ENCODE assay signal across 27 mouse cellular contexts in the genomic region with DNA sequence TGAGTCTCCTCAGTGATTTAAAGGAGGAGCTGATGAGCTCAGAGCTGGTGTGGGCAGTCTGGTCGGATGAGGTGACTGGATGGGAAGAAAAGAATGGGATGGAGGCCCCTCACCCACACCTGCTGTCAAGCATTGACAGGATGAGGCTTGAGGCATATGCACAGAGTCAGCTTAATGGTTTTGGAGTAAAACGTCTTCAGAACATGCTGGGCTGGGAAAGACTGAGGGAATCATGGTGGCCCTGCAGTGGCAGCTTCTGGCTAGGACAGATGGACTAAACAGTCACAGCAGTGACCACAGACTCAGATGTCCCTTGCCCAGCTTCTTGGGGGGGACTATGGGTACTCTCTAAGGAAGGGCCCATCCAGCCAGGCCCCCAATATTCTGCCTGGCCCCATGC. TPM values are rescaled to one million over a fixed set of nuclear protein-coding genes. Genes with fewer than 3 reads are reported as not detected.
"Had no signal": no experiment of that assay in that cellular context is flagged by ENCODE, and none has a peak within 500 bp of the region (broad histone marks: within the 10 kb centered on the region; RNA-seq: fewer than 3 reads in every experiment).

No protein-coding gene starts in this region.

- H3K4me1 ChIP-seq: embryonic facial prominence, embryonic 12.5 days; embryonic facial prominence, embryonic 13.5 days; embryonic facial prominence, embryonic 15.5 days; forebrain, embryonic 12.5 days had no signal

- H3K9ac ChIP-seq: embryonic facial prominence, embryonic 12.5 days; embryonic facial prominence, embryonic 13.5 days; embryonic facial prominence, embryonic 15.5 days; forebrain, embryonic 12.5 days; forebrain, embryonic 13.5 days; forebrain, embryonic 15.5 days; forebrain, postnatal 0 days had no signal

- DNase-seq: cerebellum, adult 8-10 months; cerebellum, adult 9-10 months; cerebellum, adult 9-11 months; cerebellum, postnatal 25 days; cerebellum, postnatal 36 days; embryo, embryonic 11 days; forebrain, postnatal 0 days; gastrocnemius, adult 2 months; gastrocnemius, postnatal 10 days; gastrocnemius, postnatal 14 days; gastrocnemius, postnatal 25 days; gastrocnemius, postnatal 36 days; heart, adult 11 months; heart, adult 18-20 months; heart, adult 2 months had no signal

- H3K4me2 ChIP-seq: embryonic facial prominence, embryonic 12.5 days; embryonic facial prominence, embryonic 13.5 days; embryonic facial prominence, embryonic 15.5 days; forebrain, embryonic 12.5 days; forebrain, embryonic 13.5 days; forebrain, embryonic 15.5 days had no signal

- H3K4me3 ChIP-seq: embryonic facial prominence, embryonic 10.5 days; embryonic facial prominence, embryonic 12.5 days; embryonic facial prominence, embryonic 13.5 days; embryonic facial prominence, embryonic 15.5 days; erythroblast, embryonic 14.5 days; forebrain, embryonic 10.5 days; forebrain, embryonic 12.5 days; forebrain, embryonic 13.5 days; forebrain, embryonic 15.5 days; gastrocnemius, adult 2 months; heart, adult 2 months had no signal

- ATAC-seq: forebrain, embryonic 13.5 days; forebrain, embryonic 14.5 days; forebrain, embryonic 15.5 days; forebrain, embryonic 16.5 days; forebrain, postnatal 0 days had no signal

- H3K9me3 ChIP-seq: embryonic facial prominence, embryonic 10.5 days; embryonic facial prominence, embryonic 12.5 days; embryonic facial prominence, embryonic 13.5 days; embryonic facial prominence, embryonic 15.5 days; forebrain, embryonic 10.5 days; forebrain, embryonic 12.5 days; forebrain, embryonic 13.5 days; forebrain, embryonic 15.5 days had no signal

- H3K27me3 ChIP-seq: embryonic facial prominence, embryonic 12.5 days; forebrain, embryonic 15.5 days had no signal

- H3K36me3 ChIP-seq: embryonic facial prominence, embryonic 10.5 days; embryonic facial prominence, embryonic 12.5 days; embryonic facial prominence, embryonic 13.5 days; embryonic facial prominence, embryonic 15.5 days; forebrain, embryonic 10.5 days; forebrain, embryonic 12.5 days; forebrain, embryonic 15.5 days had no signal

- H3K27ac ChIP-seq: embryonic facial prominence, embryonic 10.5 days; embryonic facial prominence, embryonic 12.5 days; embryonic facial prominence, embryonic 13.5 days; embryonic facial prominence, embryonic 15.5 days; forebrain, embryonic 10.5 days; forebrain, embryonic 12.5 days; forebrain, embryonic 13.5 days; forebrain, embryonic 15.5 days; gastrocnemius, adult 2 months; heart, adult 2 months had no signal

RNA-seq across cellular contexts. Expression of gene Slco4a1, which starts 30.9 kb away (rescaled TPM):
- total RNA-seq: gastrocnemius, adult 18-20 months; gastrocnemius, postnatal 25 days; heart, adult 2 months had no signal
